Mouse (Mus musculus) cerebellum, adult 18-20 months (tissue): ENCODE results near the gene Scg3.
A peak's percentile ranks its signal among the peaks of the same experiment; 100 is the strongest.
"Not testable (repeated sequence)": the region's sequence is repeated elsewhere in the genome, so short reads cannot be mapped to it uniquely, and the experiment has no call there.

Source experiments
- DNase-seq, 2 experiments: peaks; one replicate each; pipeline ENCODE4 v3.0.0; 2021

Gene Scg3

DNA sequence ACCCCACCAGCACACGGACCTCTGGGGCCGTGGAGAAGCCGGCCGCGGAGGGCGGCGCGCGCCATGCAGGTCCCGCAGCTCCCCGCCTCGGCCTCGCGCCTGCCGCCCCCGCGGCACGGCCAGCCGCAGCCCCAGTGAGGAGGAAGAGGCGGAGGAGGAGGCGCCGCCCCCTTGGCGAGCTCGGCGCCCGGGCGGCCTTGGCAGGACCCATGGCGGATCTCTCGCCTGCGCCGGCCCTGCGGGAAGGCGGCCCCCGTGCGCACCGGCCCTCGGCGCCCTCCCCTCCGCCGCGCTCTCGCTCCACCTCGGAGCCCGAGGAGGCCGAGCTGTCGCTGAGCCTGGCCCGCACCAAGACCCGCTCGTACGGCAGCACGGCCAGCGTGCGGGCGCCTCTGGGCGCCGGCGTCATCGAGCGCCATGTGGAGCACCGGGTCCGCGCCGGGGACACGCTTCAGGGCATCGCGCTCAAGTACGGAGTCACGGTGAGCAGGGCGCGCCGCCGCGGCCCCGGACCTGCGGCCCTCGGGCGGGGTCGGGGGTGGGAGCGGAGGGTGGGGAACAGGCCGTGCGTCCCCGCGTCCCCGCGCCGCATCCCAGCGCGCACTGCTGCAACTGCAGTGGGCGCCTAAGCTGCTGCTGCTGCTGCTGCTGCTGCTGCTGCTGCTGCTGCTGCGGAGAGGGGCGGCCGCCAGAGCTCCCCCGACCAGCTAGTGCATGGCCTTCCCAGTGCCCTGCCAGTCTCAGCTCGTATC is 58.1 kb downstream of the Scg3 start, which contains the start of gene Lysmd2:
Gene Lysmd2 (plus strand): TSS at position 186 of the 752 bp plus-strand sequence.
- DNase-seq, result peak; percentile 81 to 91

DNA sequence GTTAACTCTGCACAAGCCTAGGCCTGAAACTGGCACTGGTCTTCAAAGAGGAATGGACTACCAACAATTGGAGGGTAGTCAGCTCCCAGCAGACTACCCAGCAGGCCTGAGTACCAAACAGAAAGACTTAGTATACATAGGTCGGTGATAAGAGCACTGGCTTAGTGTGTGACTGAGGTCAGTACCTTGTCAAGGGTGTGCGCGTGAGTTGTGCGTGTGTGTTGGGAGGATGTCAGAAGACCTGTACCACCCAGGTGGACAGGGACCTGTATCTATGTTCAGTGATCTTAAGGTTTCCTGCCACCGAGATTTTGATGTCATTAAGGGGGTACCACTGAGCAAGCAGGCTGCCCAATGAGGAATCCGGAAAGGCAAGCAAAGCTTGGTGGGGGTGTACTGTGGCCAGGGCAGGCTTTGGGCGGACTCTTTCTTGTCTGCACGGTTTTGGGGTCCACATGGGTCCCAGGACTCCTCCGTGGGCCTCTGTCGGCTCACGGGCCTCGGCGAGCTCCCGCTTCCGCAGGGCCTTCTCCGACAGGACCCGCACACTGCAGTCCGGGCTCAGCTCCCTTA is 58.8 kb downstream of the Scg3 start:
- peak in 1 of 2 experiments; percentile 32 for DNase-seq

DNA sequence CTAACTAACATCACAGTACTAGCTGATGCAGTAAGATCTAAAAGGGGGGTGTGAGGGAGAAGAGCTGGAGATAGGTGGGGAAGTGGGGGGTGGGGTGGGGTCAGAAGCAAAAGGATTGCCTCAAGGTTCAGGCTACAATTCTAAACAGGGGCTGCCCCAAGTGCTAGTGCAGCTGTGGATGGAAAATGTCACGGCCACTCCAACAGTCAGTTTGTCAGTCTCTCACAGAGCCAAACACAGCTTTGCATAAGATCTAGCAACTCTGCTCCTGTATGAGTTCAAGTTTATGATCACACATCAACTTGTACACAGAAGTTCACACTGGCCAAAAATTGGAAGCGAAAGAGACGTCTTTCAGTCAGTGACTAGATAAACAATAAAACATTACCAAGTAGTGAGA is 62.4 kb downstream of the Scg3 start:
- no peak for DNase-seq

DNA sequence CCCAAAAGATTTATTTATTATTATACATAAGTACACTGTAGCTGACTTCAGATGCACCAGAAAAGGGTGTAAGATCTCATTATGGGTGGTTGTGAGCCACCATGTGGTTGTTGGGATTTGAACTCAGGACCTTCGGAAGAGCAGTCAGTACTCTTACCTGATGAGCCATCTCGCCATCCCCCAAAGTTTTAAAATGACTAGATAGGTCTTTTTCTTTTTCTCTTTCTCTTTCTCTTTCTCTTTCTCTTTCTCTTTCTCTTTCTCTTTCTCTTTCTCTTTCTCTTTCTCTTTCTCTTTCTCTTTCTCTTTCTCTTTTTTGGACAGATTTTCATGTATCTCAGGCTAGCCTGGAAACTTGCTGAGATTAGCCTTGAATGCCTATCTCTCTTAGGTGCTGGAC is 64.1 kb downstream of the Scg3 start:
- not testable (repeated sequence) for DNase-seq

DNA sequence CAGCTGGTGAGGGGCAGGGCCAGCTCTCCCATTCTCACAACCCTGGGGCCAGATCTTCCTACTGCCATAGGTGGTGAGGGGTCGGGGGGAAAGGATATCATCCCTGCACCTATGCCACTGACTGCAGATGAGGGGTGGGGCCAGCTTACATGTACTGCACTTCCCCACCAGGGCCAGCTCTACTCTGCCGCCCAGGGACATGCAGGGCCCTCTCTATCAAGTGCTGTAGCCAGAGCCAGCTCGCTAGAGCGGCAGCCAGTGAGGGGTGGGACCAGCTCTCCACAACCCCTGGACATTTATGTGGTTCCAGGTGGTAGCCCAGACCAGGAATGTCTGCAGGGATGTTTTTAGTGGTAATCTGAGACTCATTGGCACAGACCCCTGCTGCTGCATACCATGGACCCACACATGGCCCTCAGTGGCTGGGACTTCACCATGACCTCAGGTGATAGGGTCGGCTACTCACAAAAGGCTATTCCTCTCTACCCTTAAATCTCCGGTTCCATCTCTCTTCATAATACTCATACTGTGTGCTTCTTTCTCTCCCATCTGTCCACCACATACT is 64.9 kb downstream of the Scg3 start:
- no peak for DNase-seq

DNA sequence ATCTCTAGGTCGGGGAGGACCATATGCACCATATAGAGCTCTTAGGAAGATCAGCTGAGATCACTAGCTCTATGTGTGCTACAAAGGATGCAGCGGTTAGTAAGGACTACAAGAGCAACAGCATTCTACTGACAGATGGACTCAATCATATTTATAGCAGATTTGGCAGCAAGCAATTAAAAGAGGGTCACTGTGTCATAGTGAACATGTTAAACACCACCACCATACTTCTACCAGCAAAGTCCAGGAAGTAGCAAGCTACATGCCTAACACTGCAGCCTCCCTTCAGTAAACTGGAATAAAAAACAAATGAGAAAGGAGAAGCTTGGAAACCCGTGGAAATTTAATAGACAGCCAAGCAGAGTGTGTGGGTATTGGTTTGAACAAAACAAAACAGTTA is 67.3 kb downstream of the Scg3 start:
- DNase-seq, result no peak

DNA sequence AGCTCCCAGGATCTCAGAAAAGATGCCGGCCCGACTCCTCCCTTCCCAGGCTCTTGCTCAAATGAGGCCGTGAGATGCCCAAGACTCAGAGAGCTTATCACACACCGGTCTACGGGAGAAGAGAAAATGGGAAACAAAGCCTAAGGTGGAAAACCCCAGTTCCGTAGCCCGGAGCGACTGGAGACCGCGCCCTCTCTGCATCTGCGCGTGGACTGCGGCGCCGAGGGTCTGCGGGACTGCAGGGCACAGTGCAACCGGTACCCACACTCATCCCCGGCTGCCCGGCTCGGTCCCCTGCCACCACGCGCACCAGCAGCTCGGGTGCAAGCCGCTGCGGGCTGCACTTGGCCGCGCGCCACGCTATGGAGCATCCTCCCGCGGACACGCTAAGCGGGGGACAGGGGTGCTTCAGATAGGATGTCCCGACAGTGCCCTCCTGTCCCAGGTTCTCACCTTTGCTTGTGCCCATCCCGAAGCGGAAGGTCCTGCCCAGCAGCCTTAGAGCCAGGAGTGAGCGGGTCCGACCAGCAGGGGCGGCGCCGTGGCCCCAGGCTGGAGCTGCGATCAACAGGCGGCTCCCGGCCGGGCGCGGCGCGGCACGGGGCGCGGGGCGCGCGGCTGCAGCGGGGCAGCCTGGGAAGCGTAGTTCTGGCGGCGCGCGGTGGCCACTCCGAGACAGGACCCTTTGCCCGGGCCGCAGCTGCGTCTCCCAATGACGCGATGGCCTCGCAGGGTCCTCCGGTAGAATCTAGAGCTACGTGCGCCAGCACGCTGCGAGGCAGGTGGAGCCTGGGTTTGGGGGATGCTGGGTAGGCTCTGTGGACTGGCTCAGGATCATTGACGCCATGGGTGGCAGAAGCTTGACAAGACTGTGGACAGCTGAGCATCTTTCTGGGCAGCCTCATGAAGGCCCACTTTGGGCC is 73.0 kb downstream of the Scg3 start, which contains the start of gene Tmod2:
Gene Tmod2 (minus strand): TSS at position 755 of the 923 bp plus-strand sequence.
- peak; percentile 85 to 89 for DNase-seq

DNA sequence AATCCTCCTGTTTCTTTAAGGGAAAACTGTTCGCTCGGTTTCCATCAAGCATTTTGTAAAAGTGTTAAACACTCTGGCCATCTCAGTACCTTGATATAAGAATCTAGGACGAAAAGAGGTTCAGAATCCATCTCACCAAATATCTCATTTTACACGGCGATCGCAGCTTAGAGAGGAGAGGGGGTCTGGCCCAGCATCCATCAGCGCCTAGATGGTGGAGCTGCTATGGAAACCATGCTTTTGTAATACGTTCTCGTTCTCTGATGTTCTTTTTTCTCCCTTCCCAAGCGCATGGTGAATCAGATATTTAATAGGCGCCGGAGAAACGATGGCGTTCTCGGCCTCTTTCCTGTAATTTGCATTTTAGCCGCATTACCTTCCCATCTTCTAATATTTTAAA is 73.9 kb downstream of the Scg3 start:
- DNase-seq, result no peak

DNA sequence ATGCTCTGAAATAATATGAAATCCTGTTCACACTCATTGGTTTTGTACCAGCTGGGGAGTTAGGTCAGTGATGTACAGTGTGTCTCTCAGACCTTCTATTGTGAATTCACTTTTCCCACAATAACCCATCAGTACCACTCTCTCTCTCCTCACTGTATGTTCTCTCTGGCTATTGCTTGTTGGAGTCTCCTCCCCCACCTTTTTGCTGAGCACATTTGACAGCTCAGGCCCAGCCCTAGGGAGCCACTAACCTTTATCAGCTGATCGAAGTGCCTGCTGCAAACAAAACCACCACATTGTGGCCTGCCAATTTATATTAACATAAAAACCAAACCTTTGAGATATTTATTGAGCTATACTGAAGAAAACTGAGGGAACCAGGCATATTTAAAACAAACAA is 74.4 kb downstream of the Scg3 start:
- DNase-seq, result peak in 1 of 2 experiments; percentile 39

DNA sequence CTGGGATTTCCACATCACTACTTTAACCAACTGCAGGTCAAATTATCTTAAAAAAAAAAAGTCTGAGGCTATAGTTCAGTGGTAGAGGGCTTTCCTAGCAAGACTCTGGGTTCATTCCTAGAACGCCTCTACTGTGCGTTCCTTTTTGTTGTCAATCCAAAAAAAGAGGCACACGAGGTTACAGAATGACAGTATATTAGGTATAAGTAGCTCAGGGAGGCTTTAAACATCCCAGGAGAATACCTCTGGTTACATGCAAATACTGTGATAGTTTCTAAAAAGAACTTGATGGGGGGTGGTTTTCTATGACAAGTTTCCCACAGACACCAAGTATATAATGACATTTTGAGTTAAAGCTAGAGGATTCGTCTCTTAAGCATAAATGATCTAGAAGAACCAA is 76.4 kb downstream of the Scg3 start:
- DNase-seq, result no peak

DNA sequence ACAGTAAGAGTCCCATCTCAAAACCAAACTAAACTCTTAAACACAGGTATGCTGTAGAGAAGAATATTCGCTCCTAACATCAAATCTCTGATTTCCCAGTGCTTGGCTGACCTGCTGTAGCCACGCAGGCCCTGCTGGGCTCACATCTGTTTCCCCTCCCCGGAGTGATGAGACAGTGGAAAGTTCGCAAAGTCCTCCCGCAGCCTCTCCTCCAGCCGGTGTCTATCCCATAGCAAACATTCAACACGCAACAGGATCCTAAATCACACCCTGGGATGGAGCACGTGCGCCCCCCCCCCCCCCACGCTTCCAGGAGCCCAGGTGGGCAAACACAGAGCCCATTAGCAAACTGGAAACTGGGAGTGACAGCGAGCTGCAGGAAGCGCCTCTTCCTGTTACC is 82.3 kb downstream of the Scg3 start:
- DNase-seq, result no peak

DNA sequence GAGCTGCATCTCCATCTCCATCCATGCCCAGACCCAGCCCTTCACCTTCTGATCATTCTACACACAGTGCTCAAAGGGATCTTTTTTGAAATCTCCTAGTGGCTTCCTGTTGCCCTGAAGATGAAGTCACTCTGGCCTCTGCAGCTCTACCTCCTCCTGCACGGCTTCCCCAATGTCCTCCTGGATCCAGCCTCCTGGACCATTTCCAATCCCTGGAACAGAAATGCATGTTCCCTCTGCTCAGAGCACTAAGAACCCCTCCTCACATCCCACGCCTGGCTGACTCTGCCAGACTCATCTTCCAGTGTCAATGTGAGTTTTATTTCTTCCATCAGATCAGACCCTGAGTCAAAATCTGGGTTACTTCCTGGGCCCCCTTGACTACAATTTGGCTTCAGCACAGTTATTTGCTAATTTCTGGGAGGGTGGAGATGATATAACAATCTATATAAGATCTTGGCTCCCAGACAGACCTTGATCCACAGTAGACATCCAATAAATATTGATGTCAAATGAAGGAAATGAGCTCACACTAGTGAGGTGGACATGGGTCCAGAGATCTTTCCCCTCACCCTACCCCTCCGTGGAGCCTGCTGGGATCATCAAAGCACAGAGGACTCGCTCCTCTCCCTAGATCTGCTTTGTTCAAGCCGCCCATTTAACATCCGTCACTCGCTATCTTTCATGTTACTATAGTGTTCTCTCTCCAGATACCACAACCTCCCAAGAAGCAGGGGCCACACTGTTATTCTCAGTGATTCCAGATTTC is 83.5 kb downstream of the Scg3 start:
- peak; percentile 57 to 64 for DNase-seq

DNA sequence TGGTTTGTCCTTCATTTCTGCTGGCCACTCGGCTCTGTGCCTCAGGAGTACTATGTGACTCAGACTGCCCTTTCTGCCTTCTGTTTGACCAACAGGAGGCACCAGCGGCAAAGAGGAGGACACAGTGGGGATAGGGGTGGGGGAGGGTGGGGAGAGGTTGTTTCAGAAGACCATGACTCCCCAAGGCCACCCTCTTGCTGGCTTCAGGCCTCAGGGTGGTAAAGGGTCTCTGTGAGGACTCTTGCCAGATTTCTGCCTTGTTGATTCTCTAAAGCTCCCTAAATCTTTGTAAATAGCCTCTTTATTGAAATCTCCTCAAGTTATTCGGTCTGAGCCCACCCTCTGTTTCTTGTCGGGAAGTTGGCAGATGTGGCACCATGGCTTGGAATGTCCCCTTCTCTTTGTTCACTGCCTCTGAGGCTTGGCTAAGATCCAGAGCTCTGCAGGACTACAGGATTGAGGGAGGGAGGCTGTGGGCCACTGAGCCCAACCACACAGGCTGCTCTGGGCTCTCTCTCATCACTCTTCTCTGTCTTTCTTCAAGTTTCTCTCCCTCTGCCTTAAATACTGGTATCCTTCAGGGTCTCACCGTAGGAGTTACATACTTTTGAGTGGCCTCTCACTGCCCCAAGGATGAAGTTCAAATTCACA is 84.5 kb downstream of the Scg3 start:
- DNase-seq, result peak; percentile 50 to 65

DNA sequence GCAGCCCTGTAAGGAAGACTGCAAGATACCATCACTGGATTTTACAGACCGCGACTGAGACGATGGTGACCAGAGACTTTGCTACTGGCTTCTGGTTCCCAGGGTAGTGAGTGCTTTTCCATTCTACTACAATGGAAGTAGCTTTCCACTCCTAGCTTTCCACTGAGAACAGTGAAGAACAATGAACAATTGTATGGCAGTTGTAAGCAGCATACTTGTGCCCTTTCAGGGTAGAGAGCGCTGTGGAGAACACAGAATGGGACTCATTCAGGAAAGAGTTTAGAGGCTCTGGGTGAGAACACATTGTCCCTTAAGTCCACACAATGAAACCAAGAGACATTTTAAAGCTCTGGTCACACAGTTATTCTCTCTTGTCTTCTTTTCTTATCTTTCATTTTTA is 86.3 kb downstream of the Scg3 start:
- no peak for DNase-seq

DNA sequence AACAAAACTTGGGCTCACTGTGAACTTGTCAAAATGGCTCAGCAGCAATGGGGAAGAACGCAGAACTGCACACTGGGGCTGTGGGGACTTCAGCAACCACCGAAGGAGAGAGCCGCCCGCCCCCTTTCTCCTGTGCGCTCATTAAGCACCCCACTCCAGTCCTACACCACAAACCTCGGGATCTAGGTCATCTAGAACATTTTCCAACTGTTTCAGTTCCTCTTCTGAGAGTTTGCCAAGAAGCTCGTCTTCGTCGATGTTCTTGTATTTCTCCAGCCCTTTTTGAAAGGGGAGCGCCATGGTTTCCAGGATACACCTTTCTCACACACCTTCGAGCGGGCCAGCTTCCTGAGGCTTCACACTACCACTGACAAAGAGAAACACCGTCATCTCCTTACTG is 86.8 kb downstream of the Scg3 start:
- peak; percentile 35 to 36 for DNase-seq

DNA sequence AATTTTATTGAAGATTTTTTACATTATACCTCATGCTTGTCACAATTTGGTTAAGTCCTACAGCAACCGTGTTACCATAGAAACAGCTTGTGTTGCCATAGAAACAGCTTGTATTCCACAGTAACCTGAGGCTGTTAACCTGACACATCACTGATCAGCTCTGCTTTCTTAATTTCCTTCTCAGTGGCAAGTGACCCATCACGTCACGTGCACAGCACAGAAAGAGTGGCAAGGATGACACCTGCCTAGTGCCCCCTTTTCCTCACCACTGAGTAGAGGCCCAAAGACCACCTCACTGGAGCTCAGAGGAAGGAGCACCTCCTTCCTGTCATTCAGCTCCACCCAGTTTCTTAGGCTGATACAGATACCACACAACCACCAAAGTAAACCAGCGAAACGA is 90.4 kb downstream of the Scg3 start:
- no peak for DNase-seq
